Mouse (Mus musculus) forebrain, embryonic 16.5 days (tissue): ENCODE measurements at regions not wholly inside any gene's neighbourhood (a gene's known extent, or its start where the extent isn't known, plus 50 kb on each side); places are given as distances from the start of the nearest gene placed in this dataset.

Experiments
- ATAC-seq: fragments of 200-750 bp; cut with Nextera tagmentation; 2 replicates; pipeline ENCODE4 v1.8.0; 2017; ENCODE audit warnings: mild to moderate bottlenecking, moderate library complexity
- H3K27ac ChIP-seq: fragments of 300-500 bp; sonication (generic); 2 replicates; pipeline ENCODE4 v1.5.1; 2014; ENCODE audit warnings: low read length, control low read depth
- H3K27me3 ChIP-seq: fragments of 300-500 bp; sonication (generic); replicated peaks from 2 replicates; pipeline ENCODE4 v1.6.1; 2014; ENCODE audit warnings: low read length; ENCODE audit not compliant: control insufficient read depth, insufficient read depth
- H3K36me3 ChIP-seq: fragments of 300-500 bp; sonication (generic); 2 replicates; pipeline ENCODE4 v1.6.1; 2014; ENCODE audit not compliant: control insufficient read depth, insufficient read depth
- H3K4me1 ChIP-seq: fragments of 300-500 bp; sonication (generic); replicated peaks from 2 replicates; pipeline ENCODE4 v1.6.1; 2014; ENCODE audit warnings: low read length; ENCODE audit not compliant: control insufficient read depth, insufficient read depth
- H3K4me2 ChIP-seq: fragments of 300-500 bp; sonication (generic); 2 replicates; pipeline ENCODE4 v1.6.1; 2014; ENCODE audit warnings: mild to moderate bottlenecking, low read length, control low read depth
- H3K4me3 ChIP-seq: fragments of 300-500 bp; sonication (generic); replicated peaks from 2 replicates; pipeline ENCODE4 v1.5.1; 2014; ENCODE audit warnings: mild to moderate bottlenecking, low read length, control low read depth
- H3K9ac ChIP-seq: fragments of 300-500 bp; sonication (generic); replicated peaks from 2 replicates; pipeline ENCODE4 v1.6.1; 2014; ENCODE audit warnings: low read depth, low read length, control low read depth
- H3K9me3 ChIP-seq: fragments of 300-500 bp; sonication (generic); 2 replicates; pipeline ENCODE4 v1.6.1; 2016; ENCODE audit warnings: low read length; ENCODE audit not compliant: control insufficient read depth
- WGBS: fragments of 180-500 bp; shearing (Covaris S2); extraction: QIAGEN DNeasy Blood & Tissue Kit; methylation state at CpG from one replicate; pipeline ENCODE4 v1.1.7; 2014; 5-methylcytosine and 5-hydroxymethylcytosine counted together

- ATAC-seq: peak; percentile 98
- 41% methylated on average over 1 of the region's 1 CpGs for WGBS
- peaks cover 14% of the 10 kb centered on the region for H3K27me3 ChIP-seq
Observed at GRCm38 (mm10) chr8:40227262-40227661, 447.6 kb upstream of the Adam24 start.

More at GRCm38 (mm10) chr8:40227262-40227661, 447.6 kb upstream of the Adam24 start:
- no peak overlapping the region for H3K4me3 ChIP-seq
- H3K4me2 ChIP-seq: no peak overlapping the region
- H3K9me3 ChIP-seq: no peaks in the 10 kb centered on the region
- H3K4me1 ChIP-seq: no peaks in the 10 kb centered on the region; the same call in 1 of the 2 replicates
- no peak overlapping the region for H3K27ac ChIP-seq
- no peaks in the 10 kb centered on the region for H3K36me3 ChIP-seq
- no peak overlapping the region for H3K9ac ChIP-seq
